Mouse (Mus musculus): ENCODE data around the gene Gper1.

- TF ChIP-seq CTCF (IDR thresholded peaks at IDR 0.05; ENCODE audit: extremely low read depth, insufficient read depth, insufficient read length, insufficient replicate concordance) (no peak), POLR2A (IDR thresholded peaks at IDR 0.05; ENCODE audit: low read depth, low read length) (no peak)
Observed at GRCm38 (mm10) chr5:139405953-139406352, 17.0 kb upstream of the Gper1 start.
